Mouse (Mus musculus): ENCODE data around the gene Erich2. TPM values are rescaled to one million over a fixed set of nuclear protein-coding genes. Genes with fewer than 3 reads are reported as not detected.

The Erich2 gene
- polyA plus RNA-seq (2012; rRNA removed), result 0.13 and 0.16 TPM in 2 replicates

DNA sequence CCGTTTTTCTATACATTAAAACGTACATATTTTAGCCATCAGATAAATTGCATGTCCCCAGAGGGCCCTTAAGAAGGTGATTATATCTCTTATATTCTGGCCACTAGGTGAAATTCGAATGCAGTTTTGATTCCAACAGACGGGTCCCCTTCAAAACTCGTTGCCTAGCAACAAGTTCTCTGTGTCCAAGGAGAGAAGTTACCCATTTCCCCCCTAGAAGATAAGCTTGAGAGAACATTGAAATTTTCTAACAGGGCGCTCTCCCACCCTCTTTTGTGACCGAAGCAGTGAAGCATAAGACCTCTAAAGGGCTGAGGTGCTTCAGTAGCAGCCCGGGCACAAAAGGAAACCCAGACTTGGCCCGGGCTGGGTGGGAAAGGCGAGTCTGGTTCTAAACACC, at the start of gene Erich2:
Gene Erich2 (plus strand): TSS at position 324 of the 400 bp plus-strand sequence.

DNA sequence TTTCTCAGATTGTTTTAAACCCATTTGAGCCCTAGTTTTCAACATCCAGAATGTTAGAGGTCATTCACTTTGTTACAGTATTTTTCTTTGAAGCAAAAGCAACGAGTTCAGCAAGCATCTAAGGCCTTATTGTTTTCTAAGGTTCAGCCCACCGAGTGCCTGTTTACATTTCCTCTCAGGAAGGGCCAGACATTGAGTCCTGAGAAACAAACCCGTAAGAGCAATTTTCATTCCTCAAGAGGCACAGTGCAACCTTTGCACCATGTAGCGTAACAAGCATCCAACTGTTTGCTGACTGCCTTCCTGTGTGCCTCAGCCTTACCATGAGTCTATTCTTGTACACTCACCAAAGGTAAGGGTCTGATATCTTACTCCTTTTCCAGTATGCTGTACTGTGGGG, 44.2 kb downstream of the Erich2 start, which contains the start of gene Gad1:
Gene Gad1 (plus strand): TSS at position 301 of the 400 bp plus-strand sequence.

Other genes starting within 250 kb of the Erich2 start
- gene Sp5, start 33.9 kb upstream of the Erich2 start, polyA plus RNA-seq (2012; rRNA removed), result 0.21 and 0.74 TPM in 2 replicates
- 0.26 and 0.30 TPM in 2 replicates for gene Gad1, start 44.3 kb downstream of the Erich2 start, polyA plus RNA-seq (2012; rRNA removed)
- gene Gorasp2, start 152.8 kb downstream of the Erich2 start, polyA plus RNA-seq (2012; rRNA removed), result 120 and 121 TPM in 2 replicates
- gene Gm26558, start 153.3 kb downstream of the Erich2 start, polyA plus RNA-seq (2012; rRNA removed), result 0.46 and 1.0 TPM in 2 replicates